Mouse (Mus musculus): Measurements from ENCODE around the gene Prcc. TPM values are rescaled to one million over a fixed set of nuclear protein-coding genes. Genes with fewer than 3 reads are reported as not detected.
"Not testable (repeated sequence)": the region's sequence is repeated elsewhere in the genome, so short reads cannot be mapped to it uniquely, and the experiment has no call there.

The Prcc gene
- polyA plus RNA-seq, 1 experiment, result 56.5 TPM

GRCm38 (mm10) chr3:87909874-87910273, 24.5 kb upstream of the Prcc start:
- TF ChIP-seq CTCF (IDR thresholded peaks at IDR 0.05; ENCODE audit: control insufficient read depth, insufficient read depth, low read length), result no peak
- no peak for TF ChIP-seq POLR2A (IDR thresholded peaks at IDR 0.05; ENCODE audit: borderline replicate concordance, control insufficient read depth, low read depth, low read length)
- Histone ChIP-seq H3K4me3 (replicated peaks; ENCODE audit: control insufficient read depth, low read depth, low read length) (no peak overlapping the region), H3K4me1 (ENCODE audit: control insufficient read depth, insufficient read depth, low read length) (peaks cover 4% of the 10 kb centered on the region), H3K27ac (ENCODE audit: control insufficient read depth, insufficient read depth, low read depth, low read length, poor library complexity) (peak overlapping the region; percentile 46)
- 32% methylated on average over 4 of the region's 4 CpGs for WGBS

- peaks cover 4% of the 10 kb centered on the region for H3K4me1 ChIP-seq (ENCODE audit: control insufficient read depth, insufficient read depth, low read length)
- no peak overlapping the region for H3K4me3 ChIP-seq (replicated peaks; ENCODE audit: control insufficient read depth, low read depth, low read length)
- TF ChIP-seq CTCF (IDR thresholded peaks at IDR 0.05; ENCODE audit: control insufficient read depth, insufficient read depth, low read length) (no peak), POLR2A (IDR thresholded peaks at IDR 0.05; ENCODE audit: borderline replicate concordance, control insufficient read depth, low read depth, low read length) (no peak)
- 80% methylated on average over 2 of the region's 2 CpGs for WGBS
- H3K27ac ChIP-seq (ENCODE audit: control insufficient read depth, insufficient read depth, low read depth, low read length, poor library complexity), result peak overlapping the region; percentile 34; the same call in 1 of the 2 replicates
These were observed 24.0 kb upstream of the Prcc start for GRCm38 (mm10) chr3:87909381-87909780.

GRCm38 (mm10) chr3:87907906-87908305, 22.5 kb upstream of the Prcc start:
- no peak overlapping the region for H3K27ac ChIP-seq (ENCODE audit: control insufficient read depth, insufficient read depth, low read depth, low read length, poor library complexity)
- H3K4me3 ChIP-seq (replicated peaks; ENCODE audit: control insufficient read depth, low read depth, low read length), result peak overlapping the region; percentile 83
- peaks cover 4% of the 10 kb centered on the region for H3K4me1 ChIP-seq (ENCODE audit: control insufficient read depth, insufficient read depth, low read length)
- 8% methylated on average over 1 of the region's 1 CpGs for WGBS
- TF ChIP-seq CTCF (IDR thresholded peaks at IDR 0.05; ENCODE audit: control insufficient read depth, insufficient read depth, low read length) (no peak), POLR2A (IDR thresholded peaks at IDR 0.05; ENCODE audit: borderline replicate concordance, control insufficient read depth, low read depth, low read length) (no peak)

- under 1% methylated on average over 27 of the region's 27 CpGs for WGBS
These were observed 21.8 kb upstream of the Prcc start for GRCm38 (mm10) chr3:87906981-87907857.

GRCm38 (mm10) chr3:87906601-87906980, 21.2 kb upstream of the Prcc start:
- WGBS, result under 1% methylated on average over 43 of the region's 47 CpGs
- Histone ChIP-seq H3K4me3 (replicated peaks; ENCODE audit: control insufficient read depth, low read depth, low read length) (peak overlapping the region; percentile 83), H3K27ac (ENCODE audit: control insufficient read depth, insufficient read depth, low read depth, low read length, poor library complexity) (peak overlapping the region; percentile 95), H3K4me1 (ENCODE audit: control insufficient read depth, insufficient read depth, low read length) (peaks cover 8% of the 10 kb centered on the region)
- no peak for TF ChIP-seq CTCF (IDR thresholded peaks at IDR 0.05; ENCODE audit: control insufficient read depth, insufficient read depth, low read length)
- TF ChIP-seq POLR2A (IDR thresholded peaks at IDR 0.05; ENCODE audit: borderline replicate concordance, control insufficient read depth, low read depth, low read length), result 0 out of 2 replicates have a peak, but pooled peaks have one; percentile 12

More at GRCm38 (mm10) chr3:87906981-87907857, 21.8 kb upstream of the Prcc start:
- peak overlapping the region; percentile 95 for H3K27ac ChIP-seq (ENCODE audit: control insufficient read depth, insufficient read depth, low read depth, low read length, poor library complexity)
- H3K4me3 ChIP-seq (replicated peaks; ENCODE audit: control insufficient read depth, low read depth, low read length), result peak overlapping the region; percentile 83
- TF ChIP-seq CTCF (IDR thresholded peaks at IDR 0.05; ENCODE audit: control insufficient read depth, insufficient read depth, low read length) (no peak), POLR2A (IDR thresholded peaks at IDR 0.05; ENCODE audit: borderline replicate concordance, control insufficient read depth, low read depth, low read length) (0 out of 2 replicates have a peak, but pooled peaks have one; percentile 20)
- peaks cover 4% of the 10 kb centered on the region for H3K4me1 ChIP-seq (ENCODE audit: control insufficient read depth, insufficient read depth, low read length)

GRCm38 (mm10) chr3:87905880-87906485, 20.6 kb upstream of the Prcc start, which contains the start of gene Hdgf:
TSS of gene Hdgf (plus strand) at chr3:87906321.
- peak within 1 kb of the TSS; percentile 83 for H3K4me3 ChIP-seq (replicated peaks; ENCODE audit: control insufficient read depth, low read depth, low read length)
- under 1% methylated on average over 57 of the region's 57 CpGs for WGBS
- H3K27ac ChIP-seq (ENCODE audit: control insufficient read depth, insufficient read depth, low read depth, low read length, poor library complexity), result peak within 1 kb of the TSS; percentile 95
- TF ChIP-seq CTCF (IDR thresholded peaks at IDR 0.05; ENCODE audit: control insufficient read depth, insufficient read depth, low read length), result 0 out of 2 replicates have a peak, but pooled peaks have one; percentile 2
- TF ChIP-seq POLR2A (IDR thresholded peaks at IDR 0.05; ENCODE audit: borderline replicate concordance, control insufficient read depth, low read depth, low read length), result peak; percentile 68; the same call in 1 of the 2 replicates
- H3K4me1 ChIP-seq (ENCODE audit: control insufficient read depth, insufficient read depth, low read length), result peaks cover 9% of the 10 kb centered on the region

GRCm38 (mm10) chr3:87903821-87904220, 18.4 kb upstream of the Prcc start:
- H3K4me1 ChIP-seq (ENCODE audit: control insufficient read depth, insufficient read depth, low read length), result peaks cover 6% of the 10 kb centered on the region
- 0 out of 2 replicates have a peak overlapping the region, but pooled peaks have one; percentile 1 for H3K27ac ChIP-seq (ENCODE audit: control insufficient read depth, insufficient read depth, low read depth, low read length, poor library complexity)
- TF ChIP-seq POLR2A (IDR thresholded peaks at IDR 0.05; ENCODE audit: borderline replicate concordance, control insufficient read depth, low read depth, low read length) (no peak), CTCF (IDR thresholded peaks at IDR 0.05; ENCODE audit: control insufficient read depth, insufficient read depth, low read length) (no peak)
- WGBS, result 69% methylated on average over 5 of the region's 5 CpGs
- no peak overlapping the region for H3K4me3 ChIP-seq (replicated peaks; ENCODE audit: control insufficient read depth, low read depth, low read length)

- H3K4me3 ChIP-seq (replicated peaks; ENCODE audit: control insufficient read depth, low read depth, low read length); H3K4me1 ChIP-seq (ENCODE audit: control insufficient read depth, insufficient read depth, low read length): not testable (repeated sequence)
- peak overlapping the region; percentile 75; the same call in 1 of the 2 replicates for H3K27ac ChIP-seq (ENCODE audit: control insufficient read depth, insufficient read depth, low read depth, low read length, poor library complexity)
- WGBS, result 44% methylated on average over 6 of the region's 6 CpGs
These were observed 16.6 kb upstream of the Prcc start for GRCm38 (mm10) chr3:87901959-87902358.

Measured in bone marrow, adult 2 months (tissue).